Mouse (Mus musculus) liver, embryonic 15.5 days (tissue): ENCODE measurements at regions not wholly inside any gene's neighbourhood (a gene's known extent, or its start where the extent isn't known, plus 50 kb on each side); places are given as distances from the start of the nearest gene placed in this dataset.
"Not testable (repeated sequence)": the region's sequence is repeated elsewhere in the genome, so short reads cannot be mapped to it uniquely, and the experiment has no call there.

Experiments
- ATAC-seq: fragments of 200-750 bp; cut with Nextera tagmentation; 2 replicates; pipeline ENCODE4 v1.8.0; 2017; ENCODE audit warnings: moderate number of reproducible peaks, mild to moderate bottlenecking, moderate library complexity; ENCODE audit not compliant: insufficient read depth
- H3K27ac ChIP-seq: fragments of 300-500 bp; sonication (generic); replicated peaks from 2 replicates; pipeline ENCODE4 v1.5.1; 2015; ENCODE audit warnings: mild to moderate bottlenecking, inconsistent platforms
- H3K27me3 ChIP-seq: fragments of 300-500 bp; sonication (generic); 2 replicates; pipeline ENCODE4 v1.6.1; 2015; ENCODE audit warnings: mild to moderate bottlenecking, inconsistent platforms
- H3K36me3 ChIP-seq: fragments of 300-500 bp; sonication (generic); replicated peaks from 2 replicates; pipeline ENCODE4 v1.6.1; 2015; ENCODE audit warnings: moderate library complexity, mild to moderate bottlenecking, inconsistent platforms
- H3K4me1 ChIP-seq: fragments of 300-500 bp; sonication (generic); replicated peaks from 2 replicates; pipeline ENCODE4 v1.6.1; 2015; ENCODE audit warnings: inconsistent platforms
- H3K4me2 ChIP-seq: fragments of 300-500 bp; sonication (generic); 2 replicates; pipeline ENCODE4 v1.6.1; 2015; ENCODE audit warnings: moderate library complexity, mild to moderate bottlenecking, inconsistent platforms
- H3K4me3 ChIP-seq: fragments of 300-500 bp; sonication (generic); replicated peaks from 2 replicates; pipeline ENCODE4 v1.5.1; 2015; ENCODE audit warnings: mild to moderate bottlenecking, inconsistent platforms
- H3K9ac ChIP-seq: fragments of 300-500 bp; sonication (generic); 2 replicates; pipeline ENCODE4 v1.6.1; 2015; ENCODE audit warnings: moderate library complexity, mild to moderate bottlenecking, inconsistent platforms
- H3K9me3 ChIP-seq: fragments of 300-500 bp; sonication (generic); replicated peaks from 2 replicates; pipeline ENCODE4 v1.6.1; 2016; ENCODE audit warnings: inconsistent platforms
- WGBS: fragments of 180-500 bp; shearing (Covaris S2); methylation state at CpG from one replicate; pipeline ENCODE4 v1.1.7; 2015; ENCODE audit warnings: mixed read lengths; ENCODE audit not compliant: insufficient replicate concordance; 5-methylcytosine and 5-hydroxymethylcytosine counted together

- H3K4me2 ChIP-seq = no peak overlapping the region
- no peaks in the 10 kb centered on the region for H3K9me3 ChIP-seq
- no peak overlapping the region for H3K27ac ChIP-seq
- no peak overlapping the region for H3K9ac ChIP-seq
- no peaks in the 10 kb centered on the region for H3K27me3 ChIP-seq
- WGBS = 46% methylated on average over 5 of the region's 5 CpGs
- H3K4me1 ChIP-seq = no peaks in the 10 kb centered on the region
- ATAC-seq = no peak
- no peaks in the 10 kb centered on the region for H3K36me3 ChIP-seq
- no peak overlapping the region for H3K4me3 ChIP-seq
These were observed 68.6 kb upstream of the Creb1 start for GRCm38 (mm10) chr1:64463715-64464290.

GRCm38 (mm10) chr1:64461616-64462015, 70.8 kb upstream of the Creb1 start:
- H3K4me3 ChIP-seq, H3K9ac ChIP-seq, H3K27me3 ChIP-seq, H3K27ac ChIP-seq, H3K36me3 ChIP-seq, ATAC-seq, H3K4me1 ChIP-seq, H3K4me2 ChIP-seq, H3K9me3 ChIP-seq: not testable (repeated sequence)
- 77% methylated on average over 6 of the region's 6 CpGs for WGBS

- Histone ChIP-seq H3K27me3 (no peaks in the 10 kb centered on the region), H3K9me3 (no peaks in the 10 kb centered on the region), H3K4me2 (no peak overlapping the region), H3K27ac (no peak overlapping the region), H3K4me3 (no peak overlapping the region), H3K36me3 (no peaks in the 10 kb centered on the region), H3K9ac (no peak overlapping the region), H3K4me1 (no peaks in the 10 kb centered on the region)
- ATAC-seq = no peak
- WGBS = 51% methylated on average over 4 of the region's 5 CpGs
These were observed 74.6 kb upstream of the Creb1 start for GRCm38 (mm10) chr1:64457872-64458271.

GRCm38 (mm10) chr1:64449141-64449540, 83.3 kb upstream of the Creb1 start:
- Histone ChIP-seq H3K27ac (no peak overlapping the region), H3K9me3 (no peaks in the 10 kb centered on the region), H3K4me2 (no peak overlapping the region), H3K4me3 (no peak overlapping the region), H3K4me1 (no peaks in the 10 kb centered on the region), H3K9ac (no peak overlapping the region), H3K36me3 (no peaks in the 10 kb centered on the region), H3K27me3 (no peaks in the 10 kb centered on the region)
- 55% methylated on average over 3 of the region's 3 CpGs for WGBS
- ATAC-seq = no peak

GRCm38 (mm10) chr1:64448090-64448489, 84.4 kb upstream of the Creb1 start:
- Histone ChIP-seq H3K27me3 (no peaks in the 10 kb centered on the region), H3K4me1 (no peaks in the 10 kb centered on the region), H3K9me3 (no peaks in the 10 kb centered on the region), H3K27ac (no peak overlapping the region), H3K36me3 (no peaks in the 10 kb centered on the region), H3K4me3 (no peak overlapping the region), H3K4me2 (no peak overlapping the region), H3K9ac (no peak overlapping the region)
- 1% methylated on average over 5 of the region's 5 CpGs for WGBS
- ATAC-seq = no peak

GRCm38 (mm10) chr1:64446492-64446891, 86.0 kb upstream of the Creb1 start:
- H3K36me3 ChIP-seq = no peaks in the 10 kb centered on the region
- no peaks in the 10 kb centered on the region for H3K27me3 ChIP-seq
- H3K4me2 ChIP-seq = no peak overlapping the region
- 54% methylated on average over 4 of the region's 4 CpGs for WGBS
- H3K27ac ChIP-seq = no peak overlapping the region
- no peak for ATAC-seq
- no peaks in the 10 kb centered on the region for H3K4me1 ChIP-seq
- H3K9ac ChIP-seq = no peak overlapping the region
- no peak overlapping the region for H3K4me3 ChIP-seq
- H3K9me3 ChIP-seq = no peaks in the 10 kb centered on the region

- Histone ChIP-seq H3K4me2 (no peak overlapping the region), H3K9ac (no peak overlapping the region), H3K27me3 (no peaks in the 10 kb centered on the region), H3K9me3 (no peaks in the 10 kb centered on the region), H3K36me3 (no peaks in the 10 kb centered on the region), H3K4me1 (no peaks in the 10 kb centered on the region), H3K27ac (no peak overlapping the region), H3K4me3 (no peak overlapping the region)
- ATAC-seq = no peak
- WGBS = 14% methylated on average over 13 of the region's 13 CpGs
These were observed 86.5 kb upstream of the Creb1 start for GRCm38 (mm10) chr1:64445919-64446318.

- no peaks in the 10 kb centered on the region for H3K9me3 ChIP-seq
- H3K4me2 ChIP-seq = no peak overlapping the region
- H3K9ac ChIP-seq = no peak overlapping the region
- no peaks in the 10 kb centered on the region for H3K27me3 ChIP-seq
- 76% methylated on average over 6 of the region's 6 CpGs for WGBS
- no peak for ATAC-seq
- no peaks in the 10 kb centered on the region for H3K36me3 ChIP-seq
- H3K27ac ChIP-seq = no peak overlapping the region
- H3K4me1 ChIP-seq = no peaks in the 10 kb centered on the region
- H3K4me3 ChIP-seq = no peak overlapping the region
These were observed 89.0 kb upstream of the Creb1 start for GRCm38 (mm10) chr1:64443436-64443835.

- 53% methylated on average over 9 of the region's 9 CpGs for WGBS
- Histone ChIP-seq H3K9me3 (no peaks in the 10 kb centered on the region), H3K27ac (no peak overlapping the region), H3K4me1 (no peaks in the 10 kb centered on the region), H3K4me2 (no peak overlapping the region), H3K9ac (no peak overlapping the region), H3K27me3 (no peaks in the 10 kb centered on the region), H3K4me3 (no peak overlapping the region), H3K36me3 (no peaks in the 10 kb centered on the region)
- ATAC-seq = no peak
These were observed 90.1 kb upstream of the Creb1 start for GRCm38 (mm10) chr1:64442179-64442874.

- ATAC-seq = no peak
- Histone ChIP-seq H3K4me1 (no peaks in the 10 kb centered on the region), H3K36me3 (no peaks in the 10 kb centered on the region)
These were observed 109.2 kb upstream of the Creb1 start for GRCm38 (mm10) chr1:64423256-64423655.

GRCm38 (mm10) chr1:64418567-64418966, 113.9 kb upstream of the Creb1 start:
- H3K27ac ChIP-seq = no peak overlapping the region
- ATAC-seq = no peak
- H3K4me1 ChIP-seq = no peaks in the 10 kb centered on the region

More at GRCm38 (mm10) chr1:64423256-64423655, 109.2 kb upstream of the Creb1 start:
- H3K9me3 ChIP-seq = no peaks in the 10 kb centered on the region
- H3K4me3 ChIP-seq = no peak overlapping the region
- H3K27me3 ChIP-seq = no peaks in the 10 kb centered on the region
- no peak overlapping the region for H3K4me2 ChIP-seq
- H3K27ac ChIP-seq = no peak overlapping the region
- H3K9ac ChIP-seq = no peak overlapping the region
- 46% methylated on average over 1 of the region's 1 CpGs for WGBS

GRCm38 (mm10) chr1:64415906-64416305, 116.5 kb upstream of the Creb1 start:
- no peak overlapping the region for H3K27ac ChIP-seq
- no peaks in the 10 kb centered on the region for H3K9me3 ChIP-seq
- no peaks in the 10 kb centered on the region for H3K27me3 ChIP-seq
- no peaks in the 10 kb centered on the region for H3K36me3 ChIP-seq
- H3K9ac ChIP-seq = no peak overlapping the region
- no peaks in the 10 kb centered on the region for H3K4me1 ChIP-seq
- WGBS = 60% methylated on average over 7 of the region's 7 CpGs
- no peak overlapping the region for H3K4me2 ChIP-seq
- ATAC-seq = no peak
- no peak overlapping the region for H3K4me3 ChIP-seq

More at GRCm38 (mm10) chr1:64418567-64418966, 113.9 kb upstream of the Creb1 start:
- no peak overlapping the region for H3K4me3 ChIP-seq
- no peaks in the 10 kb centered on the region for H3K9me3 ChIP-seq
- no peaks in the 10 kb centered on the region for H3K36me3 ChIP-seq
- no peaks in the 10 kb centered on the region for H3K27me3 ChIP-seq
- no peak overlapping the region for H3K4me2 ChIP-seq
- no peak overlapping the region for H3K9ac ChIP-seq
